Mouse (Mus musculus) MEL (cell line): ENCODE results near the gene Acd. TPM values are rescaled to one million over a fixed set of nuclear protein-coding genes. Genes with fewer than 3 reads are reported as not detected.

Source experiments
- DNase-seq: peaks from one replicate; pipeline ENCODE4 v3.0.0; 2011; ENCODE audit warnings: low read depth, low spot score
- H3K27ac ChIP-seq: 2 replicates; pipeline ENCODE4 v1.5.1; 2012; ENCODE audit warnings: low read depth, mild to moderate bottlenecking, control low read depth, low read length, moderate library complexity; ENCODE audit not compliant: control insufficient read depth
- H3K27me3 ChIP-seq, 2 experiments: fragments of 150-350 bp in 1 of 2; sonication (generic) in 1 of 2; 2 replicates each; pipeline ENCODE4 v1.6.1; 2012; ENCODE audit warnings: low read length in 2 of 2, mild to moderate bottlenecking in 2 of 2, improper control_type of control experiment in 1 of 2, moderate library complexity in 1 of 2; ENCODE audit not compliant: insufficient read depth in 2 of 2, control insufficient read depth in 1 of 2
- H3K36me3 ChIP-seq, 2 experiments: 2 replicates each; pipeline ENCODE4 v1.6.1; 2012 to 2014; ENCODE audit warnings: low read length in 2 of 2, improper control_type of control experiment in 1 of 2, inconsistent platforms in 1 of 2, mild to moderate bottlenecking in 1 of 2; ENCODE audit not compliant: insufficient read depth in 2 of 2, control insufficient read depth in 1 of 2
- H3K4me1 ChIP-seq, 2 experiments: fragments of 150-350 bp in 1 of 2; sonication (generic) in 1 of 2; 2 replicates each; pipeline ENCODE4 v1.6.1; 2012; ENCODE audit warnings: low read length in 2 of 2, improper control_type of control experiment in 1 of 2, mild to moderate bottlenecking in 1 of 2; ENCODE audit not compliant: insufficient read depth in 2 of 2, control insufficient read depth in 1 of 2
- H3K4me3 ChIP-seq, 2 experiments: fragments of 150-350 bp in 1 of 2; sonication (generic) in 1 of 2; 2 replicates each; pipeline ENCODE4 v1.5.1; 2012; ENCODE audit warnings: low read depth in 2 of 2, low read length in 2 of 2, mild to moderate bottlenecking in 2 of 2, moderate library complexity in 2 of 2, control low read depth in 1 of 2, improper control_type of control experiment in 1 of 2; ENCODE audit not compliant: control insufficient read depth in 1 of 2, insufficient read depth in 1 of 2
- H3K79me2 ChIP-seq: 2 replicates; pipeline ENCODE4 v1.6.1; 2012; ENCODE audit warnings: mild to moderate bottlenecking, low read length, moderate library complexity; ENCODE audit not compliant: control insufficient read depth, poor library complexity, insufficient read depth
- H3K9ac ChIP-seq: 2 replicates; pipeline ENCODE4 v1.6.1; 2012; ENCODE audit warnings: low read depth, mild to moderate bottlenecking, control low read depth, low read length, moderate library complexity; ENCODE audit not compliant: control insufficient read depth, poor library complexity, severe bottlenecking
- H3K9me3 ChIP-seq: fragments of 150-350 bp; sonication (generic); replicated peaks from 2 replicates; pipeline ENCODE4 v1.6.1; 2012; ENCODE audit warnings: mild to moderate bottlenecking, low read length, improper control_type of control experiment, moderate library complexity; ENCODE audit not compliant: insufficient read depth
- CHD1 ChIP-seq: IDR thresholded peaks from 2 replicates; pipeline ENCODE4 v1.6.1; 2012; ENCODE audit warnings: low read depth, mild to moderate bottlenecking, inconsistent platforms, low read length, improper control_type of control experiment
- CTCF ChIP-seq, 3 experiments: IDR thresholded peaks in 2 of 3; conservative IDR thresholded peaks in 1 of 3; 2 replicates each; pipeline ENCODE4 v1.5.1; 2011 to 2012; ENCODE audit warnings: low read length in 3 of 3, low read depth in 2 of 3, mild to moderate bottlenecking in 2 of 3, improper control_type of control experiment in 1 of 3, inconsistent platforms in 1 of 3, mixed read lengths in 1 of 3, moderate library complexity in 1 of 3; ENCODE audit not compliant: control insufficient read depth in 1 of 3, insufficient read depth in 1 of 3, poor library complexity in 1 of 3, severe bottlenecking in 1 of 3
- E2F4 ChIP-seq: IDR thresholded peaks from 2 replicates; pipeline ENCODE4 v1.6.1; 2011; ENCODE audit warnings: low read depth, low read length, improper control_type of control experiment, borderline replicate concordance
- ELF1 ChIP-seq: IDR thresholded peaks from 2 replicates; pipeline ENCODE4 v1.6.1; 2014; ENCODE audit warnings: low read depth, mild to moderate bottlenecking, inconsistent platforms, low read length, improper control_type of control experiment, moderate library complexity
- EP300 ChIP-seq, 2 experiments: IDR thresholded peaks; 2 replicates each; pipeline ENCODE4 v1.6.1; 2011; ENCODE audit warnings: improper control_type of control experiment in 2 of 2, low read length in 2 of 2, low read depth in 1 of 2, mild to moderate bottlenecking in 1 of 2
- GATA1 ChIP-seq: IDR thresholded peaks from 2 replicates; pipeline ENCODE4 v1.6.1; 2011; ENCODE audit warnings: low read depth, low read length, improper control_type of control experiment
- HCFC1 ChIP-seq: IDR thresholded peaks from 2 replicates; pipeline ENCODE4 v1.6.1; 2012; ENCODE audit warnings: low read depth, mild to moderate bottlenecking, inconsistent platforms, low read length, improper control_type of control experiment, moderate library complexity
- JUND ChIP-seq: IDR thresholded peaks from 2 replicates; pipeline ENCODE4 v1.6.1; 2011; ENCODE audit warnings: low read depth, mild to moderate bottlenecking, improper control_type of control experiment, low read length
- KAT2A ChIP-seq: conservative IDR thresholded peaks from 2 replicates; pipeline ENCODE4 v1.6.1; 2012; ENCODE audit warnings: low read depth, low read length, improper control_type of control experiment, inconsistent platforms
- MAFK ChIP-seq: IDR thresholded peaks from 2 replicates; pipeline ENCODE4 v1.6.1; 2011; ENCODE audit warnings: low read depth, mild to moderate bottlenecking, low read length, improper control_type of control experiment, borderline replicate concordance
- MAX ChIP-seq: IDR thresholded peaks from 2 replicates; pipeline ENCODE4 v1.6.1; 2011; ENCODE audit warnings: low read length, improper control_type of control experiment
- MAZ ChIP-seq: IDR thresholded peaks from 2 replicates; pipeline ENCODE4 v1.6.1; 2012; ENCODE audit warnings: low read depth, mild to moderate bottlenecking, inconsistent platforms, low read length, improper control_type of control experiment
- MEF2A ChIP-seq: IDR thresholded peaks from 2 replicates; pipeline ENCODE4 v1.6.1; 2014; ENCODE audit warnings: low read depth, mild to moderate bottlenecking, inconsistent platforms, low read length, improper control_type of control experiment; ENCODE audit not compliant: poor library complexity, insufficient replicate concordance, severe bottlenecking; ENCODE audit errors: extremely low read depth
- MYB ChIP-seq: IDR thresholded peaks from 2 replicates; pipeline ENCODE4 v1.6.1; 2011; ENCODE audit warnings: mild to moderate bottlenecking, low read depth, low read length, improper control_type of control experiment
- MYC ChIP-seq: IDR thresholded peaks from 2 replicates; pipeline ENCODE4 v1.6.1; 2011; ENCODE audit warnings: low read depth, mild to moderate bottlenecking, low read length, improper control_type of control experiment, moderate library complexity
- NRF1 ChIP-seq: IDR thresholded peaks from 2 replicates; pipeline ENCODE4 v1.6.1; 2014; ENCODE audit warnings: low read depth, mild to moderate bottlenecking, inconsistent platforms, low read length, improper control_type of control experiment, moderate library complexity; ENCODE audit not compliant: poor library complexity, insufficient read depth, severe bottlenecking
- POLR2A ChIP-seq, 2 experiments: IDR thresholded peaks; 2 replicates each; pipeline ENCODE4 v1.6.1; 2011 to 2012; ENCODE audit warnings: low read length in 2 of 2, mild to moderate bottlenecking in 2 of 2, control low read depth in 1 of 2, improper control_type of control experiment in 1 of 2, low read depth in 1 of 2, moderate library complexity in 1 of 2; ENCODE audit not compliant: control insufficient read depth in 1 of 2, insufficient read depth in 1 of 2, poor library complexity in 1 of 2
- POLR2AphosphoS2 ChIP-seq: IDR thresholded peaks from 2 replicates; pipeline ENCODE4 v1.6.1; 2011; ENCODE audit warnings: low read length, improper control_type of control experiment
- POLR2AphosphoS5 ChIP-seq: IDR thresholded peaks from 2 replicates; pipeline ENCODE4 v1.6.1; 2012; ENCODE audit warnings: low read depth, borderline replicate concordance, mild to moderate bottlenecking, inconsistent platforms, low read length, moderate library complexity, mixed read lengths
- RAD21 ChIP-seq: IDR thresholded peaks from 2 replicates; pipeline ENCODE4 v1.6.1; 2011; ENCODE audit warnings: mild to moderate bottlenecking, low read depth, low read length, improper control_type of control experiment
- RCOR1 ChIP-seq: IDR thresholded peaks from 2 replicates; pipeline ENCODE4 v1.6.1; 2012; ENCODE audit warnings: low read depth, mild to moderate bottlenecking, inconsistent platforms, low read length, improper control_type of control experiment
- SMC3 ChIP-seq: IDR thresholded peaks from 2 replicates; pipeline ENCODE4 v1.6.1; 2011; ENCODE audit warnings: low read depth, low read length, improper control_type of control experiment
- TAL1 ChIP-seq: IDR thresholded peaks from 2 replicates; pipeline ENCODE4 v1.6.1; 2012; ENCODE audit warnings: mild to moderate bottlenecking, inconsistent platforms, low read length, moderate library complexity, mixed read lengths
- TBP ChIP-seq: IDR thresholded peaks from 2 replicates; pipeline ENCODE4 v1.8.0; 2011; ENCODE audit warnings: low read depth, low read length, improper control_type of control experiment
- TCF12 ChIP-seq: IDR thresholded peaks from 2 replicates; pipeline ENCODE4 v1.6.1; 2014; ENCODE audit warnings: low read depth, mild to moderate bottlenecking, inconsistent platforms, low read length, improper control_type of control experiment, moderate library complexity
- USF1 ChIP-seq: IDR thresholded peaks from 2 replicates; pipeline ENCODE4 v1.6.1; 2014; ENCODE audit warnings: low read depth, mild to moderate bottlenecking, inconsistent platforms, low read length, improper control_type of control experiment, moderate library complexity
- USF2 ChIP-seq, 2 experiments: IDR thresholded peaks; 2 replicates each; pipeline ENCODE4 v1.6.1; 2011 to 2012; ENCODE audit warnings: improper control_type of control experiment in 2 of 2, low read length in 2 of 2, borderline replicate concordance in 1 of 2, inconsistent platforms in 1 of 2, low read depth in 1 of 2, mild to moderate bottlenecking in 1 of 2; ENCODE audit not compliant: insufficient read depth in 1 of 2
- ZC3H11A ChIP-seq: IDR thresholded peaks from 2 replicates; pipeline ENCODE4 v1.6.1; 2012; ENCODE audit warnings: low read depth, mild to moderate bottlenecking, inconsistent platforms, low read length, improper control_type of control experiment
- ZMIZ1 ChIP-seq: IDR thresholded peaks from 2 replicates; pipeline ENCODE4 v1.6.1; 2012; ENCODE audit warnings: low read depth, mild to moderate bottlenecking, inconsistent platforms, low read length, improper control_type of control experiment, moderate library complexity
- ZNF384 ChIP-seq: IDR thresholded peaks from 2 replicates; pipeline ENCODE4 v1.6.1; 2012; ENCODE audit warnings: low read depth, mild to moderate bottlenecking, inconsistent platforms, low read length, improper control_type of control experiment
- polyA plus RNA-seq, 2 experiments: library from polyadenylated mRNA; stranded (reverse) in 1 of 2; unstranded in 1 of 2; fragments of >175 nt in 1 of 2; fragments of >200 nt in 1 of 2; gene quantifications; 2 replicates each; pipeline versions ENCODE4 v1.2.1 to v1.2.4; 2012; ENCODE audit warnings: low replicate concordance in 2 of 2, low read depth in 1 of 2; ENCODE audit not compliant: insufficient read length in 2 of 2, insufficient read depth in 1 of 2, missing spikeins in 1 of 2
- total RNA-seq: library from RNA; depleted of rRNA; stranded (reverse); fragments of 300-350 nt; gene quantifications from 2 replicates; pipeline ENCODE4 v1.2.3, GENCODE M21; 2012

Acd gene
- total and polyA plus RNA-seq, 3 experiments: 7.5 to 53.9 TPM; not detected in 1

DNA sequence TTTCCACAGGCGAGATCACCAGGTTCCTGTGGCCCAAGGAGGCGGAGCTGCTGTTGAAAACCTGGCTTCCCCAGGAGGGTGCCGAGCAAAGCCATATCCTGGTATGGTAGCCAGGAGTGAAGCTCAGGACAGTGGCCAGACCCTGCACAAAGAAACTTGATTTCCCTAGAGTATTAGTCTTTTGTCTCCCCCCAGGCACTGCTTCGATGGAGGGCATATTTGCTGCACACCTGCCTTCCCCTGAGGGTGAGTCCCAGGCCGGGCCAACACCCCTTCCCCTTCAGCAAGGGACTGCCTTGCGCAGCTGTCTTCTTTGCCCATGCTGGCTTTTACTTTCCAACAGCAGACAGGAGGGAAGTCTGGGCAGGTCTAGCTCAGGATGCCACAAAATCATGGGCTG, 14.4 kb downstream of the Acd start:
- no peak for DNase-seq
- no peaks in the 10 kb centered on the region for H3K27me3 ChIP-seq
- H3K27ac ChIP-seq: no peak overlapping the region

DNA sequence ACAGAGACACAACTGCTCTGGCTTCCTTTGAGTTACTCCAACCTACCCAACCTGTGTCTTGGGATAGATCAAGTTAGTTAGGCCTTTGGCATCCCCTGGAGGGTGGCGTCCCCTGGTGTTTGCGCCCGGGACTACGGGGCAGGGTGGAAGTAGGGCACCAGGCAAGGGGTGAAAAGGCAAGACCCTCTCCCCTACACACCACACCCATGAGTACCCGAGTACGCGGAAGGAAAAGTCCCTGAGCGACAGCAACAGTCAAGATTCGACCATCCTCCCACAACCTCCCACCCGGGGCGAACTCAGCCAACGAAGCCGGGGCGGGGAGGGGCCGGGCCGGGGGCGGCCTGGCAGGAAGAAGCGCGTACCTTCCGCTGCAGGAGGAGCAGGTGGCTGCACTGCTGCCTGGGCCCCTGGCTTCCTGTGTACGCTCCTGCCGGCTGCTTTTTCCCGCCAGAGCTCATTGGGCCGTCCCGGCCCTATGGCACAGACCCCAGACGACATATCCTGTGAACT, 15.1 kb downstream of the Acd start, which contains the start of gene Carmil2:
Gene Carmil2, plus strand, starts transcription at position 479 of the 513 bp plus-strand sequence.
- H3K9me3 ChIP-seq: no peaks in the 10 kb centered on the region
- DNase-seq: no peak
- TF ChIP-seq EP300 (IDR thresholded peaks at IDR 0.05; ENCODE audit: low read depth in 1 of 2, low read length in 2 of 2) (no peak), MAZ (no peak), RAD21 (peak; percentile 42), CHD1 (no peak), TAL1 (no peak), ZMIZ1 (no peak), MYB (no peak), MEF2A (no peak), SMC3 (peak; percentile 57), ELF1 (no peak), TCF12 (no peak), MYC (no peak), ZC3H11A (peak; percentile 14; the same call in 1 of the 2 replicates), POLR2AphosphoS2 (peak; percentile 47; the same call in 1 of the 2 replicates), POLR2AphosphoS5 (no peak), ZNF384 (no peak), USF1 (no peak), HCFC1 (no peak), GATA1 (no peak), JUND (no peak), TBP (no peak), MAX (no peak), KAT2A (no peak), NRF1 (no peak), POLR2A (IDR thresholded peaks at IDR 0.05; ENCODE audit: control insufficient read depth in 1 of 2, insufficient read depth in 1 of 2, low read depth in 1 of 2, low read length in 2 of 2, poor library complexity in 1 of 2) (no peak), E2F4 (no peak), MAFK (no peak), USF2 (IDR thresholded peaks at IDR 0.05; ENCODE audit: borderline replicate concordance in 1 of 2, insufficient read depth in 1 of 2, low read depth in 1 of 2, low read length in 2 of 2) (no peak), CTCF (IDR thresholded peaks at IDR 0.05 in 2 of 3, conservative IDR thresholded peaks at IDR 0.05 in 1 of 3; ENCODE audit: control insufficient read depth in 1 of 3, insufficient read depth in 1 of 3, low read depth in 2 of 3, low read length in 3 of 3, poor library complexity in 1 of 3, severe bottlenecking in 1 of 3) (peak; percentile 51 to 67 (median 61)), RCOR1 (no peak)
- no peak within 1 kb of the TSS for H3K27ac ChIP-seq
- peaks cover 0 to 4% of the 10 kb centered on the region in 2 experiments; a peak in 2 of 4 replicates for H3K36me3 ChIP-seq
- no peaks in the 10 kb centered on the region for H3K79me2 ChIP-seq
- H3K4me1 ChIP-seq: no peaks in the 10 kb centered on the region
- no peak within 1 kb of the TSS for H3K9ac ChIP-seq
- H3K27me3 ChIP-seq: no peaks in the 10 kb centered on the region
- no peak within 1 kb of the TSS for H3K4me3 ChIP-seq

More for the DNA sequence above, 14.4 kb downstream of the Acd start:
- TF ChIP-seq ELF1: no peak
- TF ChIP-seq USF1: no peak
- no peak for TF ChIP-seq E2F4
- no peak for TF ChIP-seq MAX
- TF ChIP-seq POLR2AphosphoS2: no peak
- no peak for TF ChIP-seq JUND
- Histone ChIP-seq H3K79me2 (no peaks in the 10 kb centered on the region), H3K4me3 (no peak overlapping the region), H3K4me1 (no peaks in the 10 kb centered on the region), H3K9ac (no peak overlapping the region), H3K36me3 (peaks cover 0 to 4% of the 10 kb centered on the region in 2 experiments; a peak in 2 of 4 replicates), H3K9me3 (no peaks in the 10 kb centered on the region)
